Mouse (Mus musculus) kidney, postnatal 0 days (tissue): ENCODE results near the gene Ache. TPM values are rescaled to one million over a fixed set of nuclear protein-coding genes. Genes with fewer than 3 reads are reported as not detected.

Experiments
- ATAC-seq: fragments of 200-750 bp; cut with Nextera tagmentation; replicated peaks from 2 replicates; pipeline ENCODE4 v1.8.0; 2017; ENCODE audit warnings: low read depth, moderate number of reproducible peaks, moderate TSS enrichment, moderate library complexity; ENCODE audit not compliant: low FRiP score
- DNase-seq: peaks from one replicate; pipeline ENCODE4 v3.0.0-alpha.2; 2016; ENCODE audit warnings: low spot score
- H3K27ac ChIP-seq: fragments of 300-500 bp; sonication (generic); 2 replicates; pipeline ENCODE4 v1.5.1; 2014; ENCODE audit warnings: mild to moderate bottlenecking
- H3K27me3 ChIP-seq: fragments of 300-500 bp; sonication (generic); 2 replicates; pipeline ENCODE4 v1.6.1; 2014; ENCODE audit warnings: low read length, mixed read lengths; ENCODE audit not compliant: insufficient read depth
- H3K36me3 ChIP-seq: fragments of 300-500 bp; sonication (generic); 2 replicates; pipeline ENCODE4 v1.6.1; 2014; ENCODE audit warnings: low read length, mixed read lengths; ENCODE audit not compliant: insufficient read depth
- H3K4me1 ChIP-seq: fragments of 300-500 bp; sonication (generic); replicated peaks from 2 replicates; pipeline ENCODE4 v1.6.1; 2014; ENCODE audit warnings: antibody characterized with exemption, low read length, mixed read lengths; ENCODE audit not compliant: insufficient read depth
- H3K4me2 ChIP-seq: fragments of 300-500 bp; sonication (generic); 2 replicates; pipeline ENCODE4 v1.6.1; 2014; ENCODE audit warnings: mild to moderate bottlenecking, low read length, moderate library complexity, mixed read lengths
- H3K4me3 ChIP-seq: fragments of 300-500 bp; sonication (generic); replicated peaks from 2 replicates; pipeline ENCODE4 v1.5.1; 2014; ENCODE audit warnings: low read depth, low read length
- H3K9ac ChIP-seq: fragments of 300-500 bp; sonication (generic); 2 replicates; pipeline ENCODE4 v1.6.1; 2014; ENCODE audit warnings: low read depth, low read length
- H3K9me3 ChIP-seq: fragments of 300-500 bp; sonication (generic); replicated peaks from 2 replicates; pipeline ENCODE4 v1.6.1; 2016; ENCODE audit warnings: low read length, inconsistent platforms, mixed read lengths
- CTCF ChIP-seq: IDR thresholded peaks from 2 replicates; pipeline ENCODE4 v1.5.1; 2016; ENCODE audit warnings: antibody characterized with exemption, low read depth, mild to moderate bottlenecking, moderate library complexity
- WGBS: fragments of 180-500 bp; shearing (Covaris S2); extraction: QIAGEN DNeasy Blood & Tissue Kit; methylation state at CpG from one replicate; pipeline ENCODE4 v1.1.7; 2014; 5-methylcytosine and 5-hydroxymethylcytosine counted together
- polyA plus RNA-seq: library from polyadenylated mRNA; unstranded; fragments of >200 nt; fragmentation: Nextera tagmentation; extraction: Ambion mirVana; gene quantifications from 2 replicates; pipeline ENCODE4 v1.2.1, GENCODE M21; 2015

The Ache gene
- polyA plus RNA-seq, 1 experiment from 2014 or later, result 6.5 TPM

- Histone ChIP-seq H3K4me2 (no peak overlapping the region), H3K36me3 (peaks cover 57% of the 10 kb centered on the region), H3K9ac (no peak overlapping the region), H3K27ac (no peak overlapping the region), H3K27me3 (no peaks in the 10 kb centered on the region), H3K4me3 (no peak overlapping the region), H3K9me3 (no peaks in the 10 kb centered on the region), H3K4me1 (peaks cover 6% of the 10 kb centered on the region)
- no peak for TF ChIP-seq CTCF
- 88% methylated on average over 15 of the region's 15 CpGs for WGBS
- no peak for DNase-seq
- no peak for ATAC-seq
Observed at GRCm38 (mm10) chr5:137295712-137296111, 8.4 kb downstream of the Ache start.

- TF ChIP-seq CTCF, result no peak
- 89% methylated on average over 14 of the region's 14 CpGs for WGBS
- H3K36me3 ChIP-seq, result peaks cover 70% of the 10 kb centered on the region
- H3K4me1 ChIP-seq, result peaks cover 6% of the 10 kb centered on the region
- H3K9me3 ChIP-seq, result no peaks in the 10 kb centered on the region
- no peak overlapping the region for H3K4me2 ChIP-seq
- H3K27me3 ChIP-seq, result no peaks in the 10 kb centered on the region
- no peak for DNase-seq
- no peak overlapping the region for H3K4me3 ChIP-seq
- no peak overlapping the region for H3K9ac ChIP-seq
- no peak for ATAC-seq
- H3K27ac ChIP-seq, result no peak overlapping the region
Observed at GRCm38 (mm10) chr5:137297126-137297525, 9.8 kb downstream of the Ache start.

- no peak overlapping the region for H3K27ac ChIP-seq
- no peaks in the 10 kb centered on the region for H3K27me3 ChIP-seq
- H3K4me3 ChIP-seq, result no peak overlapping the region
- no peak overlapping the region for H3K9ac ChIP-seq
- no peaks in the 10 kb centered on the region for H3K9me3 ChIP-seq
- no peak overlapping the region for H3K4me2 ChIP-seq
- H3K4me1 ChIP-seq, result peaks cover 6% of the 10 kb centered on the region
- DNase-seq (no peak), ATAC-seq (no peak)
- TF ChIP-seq CTCF, result no peak
- WGBS, result 82% methylated on average over 7 of the region's 7 CpGs
- peaks cover 91% of the 10 kb centered on the region for H3K36me3 ChIP-seq
Observed at GRCm38 (mm10) chr5:137299240-137299639, 11.9 kb downstream of the Ache start.

DNA sequence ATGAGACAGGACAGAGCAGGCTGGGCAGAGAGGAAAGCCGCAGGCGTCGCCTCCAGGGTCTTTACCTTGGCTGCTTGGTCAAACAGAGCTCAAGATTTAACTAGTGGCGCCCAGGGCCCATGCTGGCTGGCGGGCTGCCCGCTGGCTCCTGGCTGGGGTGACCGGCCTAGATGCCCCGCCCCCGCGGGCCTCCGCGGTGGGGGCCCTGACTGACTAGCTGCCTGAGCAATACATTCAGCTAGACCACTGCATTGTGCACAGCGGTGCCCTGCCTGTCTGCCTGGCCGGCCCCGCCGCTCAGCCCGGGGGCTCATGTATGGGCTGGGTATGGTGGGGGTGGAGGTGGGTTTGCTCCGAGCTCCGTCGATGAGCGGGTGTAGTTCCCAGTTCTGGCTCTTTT, 13.9 kb downstream of the Ache start:
- H3K27ac ChIP-seq, result no peak overlapping the region
- peaks cover 18% of the 10 kb centered on the region for H3K4me1 ChIP-seq
- peaks cover 79% of the 10 kb centered on the region for H3K36me3 ChIP-seq
- H3K9me3 ChIP-seq, result no peaks in the 10 kb centered on the region
- no peak for TF ChIP-seq CTCF
- H3K4me3 ChIP-seq, result no peak overlapping the region
- DNase-seq (no peak), ATAC-seq (peak; percentile 58)
- 76% methylated on average over 21 of the region's 21 CpGs for WGBS
- H3K4me2 ChIP-seq, result no peak overlapping the region
- H3K27me3 ChIP-seq, result no peaks in the 10 kb centered on the region
- no peak overlapping the region for H3K9ac ChIP-seq

DNA sequence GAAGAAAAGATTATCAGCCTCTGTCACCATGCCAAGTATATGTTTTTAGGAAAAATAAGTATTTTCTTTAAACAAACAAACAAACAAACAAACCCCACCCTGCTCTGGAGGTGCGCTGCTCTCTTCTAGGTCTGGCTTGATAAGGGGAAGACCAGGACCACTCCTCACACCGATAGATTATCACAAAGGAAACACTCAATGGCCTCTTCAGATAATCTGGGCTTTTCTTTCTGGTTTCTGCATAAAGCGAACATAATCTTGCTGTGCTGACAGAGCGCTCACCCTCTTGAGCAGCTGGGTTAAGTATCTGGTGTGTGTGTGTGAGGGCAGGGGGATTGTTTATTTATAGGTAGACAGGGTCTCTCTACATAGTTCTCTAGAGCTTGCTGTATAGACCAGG, 16.3 kb downstream of the Ache start:
- peaks cover 57% of the 10 kb centered on the region for H3K36me3 ChIP-seq
- no peak overlapping the region for H3K9ac ChIP-seq
- WGBS, result 89% methylated on average over 4 of the region's 4 CpGs
- H3K9me3 ChIP-seq, result no peaks in the 10 kb centered on the region
- H3K27me3 ChIP-seq, result no peaks in the 10 kb centered on the region
- peaks cover 20% of the 10 kb centered on the region for H3K4me1 ChIP-seq
- no peak overlapping the region for H3K4me3 ChIP-seq
- no peak for DNase-seq
- no peak for TF ChIP-seq CTCF
- no peak overlapping the region for H3K27ac ChIP-seq
- no peak overlapping the region for H3K4me2 ChIP-seq
- no peak for ATAC-seq

DNA sequence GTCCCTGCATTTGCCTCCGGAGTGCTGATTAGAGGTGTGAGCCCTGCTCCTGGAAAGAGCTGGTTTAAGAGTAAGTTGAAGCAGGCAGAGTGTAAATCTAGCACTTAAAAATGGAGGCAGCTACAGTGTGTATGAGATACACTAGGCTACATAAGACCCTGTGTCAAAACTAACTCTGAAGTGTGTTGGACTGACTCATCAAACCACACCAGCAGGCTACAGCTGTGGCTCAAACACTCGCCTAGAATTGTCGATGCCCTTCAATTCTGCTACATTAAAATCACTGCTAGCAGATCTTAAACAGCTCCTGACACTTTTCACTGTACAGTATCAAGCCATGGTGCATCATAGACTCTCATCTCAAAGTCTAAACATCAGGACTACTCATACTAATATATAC, 16.8 kb downstream of the Ache start:
- H3K36me3 ChIP-seq, result peaks cover 57% of the 10 kb centered on the region
- H3K27me3 ChIP-seq, result no peaks in the 10 kb centered on the region
- no peak for DNase-seq
- WGBS, result 76% methylated on average over 3 of the region's 3 CpGs
- H3K4me1 ChIP-seq, result peaks cover 20% of the 10 kb centered on the region
- no peak overlapping the region for H3K27ac ChIP-seq
- TF ChIP-seq CTCF, result no peak
- no peak overlapping the region for H3K4me3 ChIP-seq
- no peaks in the 10 kb centered on the region for H3K9me3 ChIP-seq
- no peak for ATAC-seq
- H3K9ac ChIP-seq, result no peak overlapping the region
- no peak overlapping the region for H3K4me2 ChIP-seq

DNA sequence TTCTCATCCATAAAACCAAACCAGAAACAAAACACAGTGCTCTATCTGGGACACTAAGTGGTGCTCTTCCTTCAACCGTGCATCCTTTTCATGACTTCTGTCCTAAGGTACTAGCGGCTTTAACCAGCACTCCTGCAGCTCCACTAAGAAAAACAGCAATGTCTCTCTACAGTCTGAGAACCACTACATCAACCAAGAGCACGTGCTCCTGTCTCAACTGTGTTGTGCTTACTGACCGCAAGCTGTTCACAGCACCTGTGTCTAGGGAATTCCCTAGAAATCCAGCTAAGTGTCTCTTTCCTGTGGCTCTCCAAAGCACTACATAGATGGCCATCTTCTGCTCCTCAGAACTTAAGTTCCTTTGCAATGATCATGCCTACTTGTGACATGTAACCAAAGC, 17.5 kb downstream of the Ache start:
- H3K4me3 ChIP-seq, result no peak overlapping the region
- H3K4me2 ChIP-seq, result no peak overlapping the region
- H3K9me3 ChIP-seq, result no peaks in the 10 kb centered on the region
- ATAC-seq, result no peak
- DNase-seq, result no peak
- peaks cover 56% of the 10 kb centered on the region for H3K36me3 ChIP-seq
- H3K4me1 ChIP-seq, result peaks cover 20% of the 10 kb centered on the region
- 47% methylated on average over 4 of the region's 4 CpGs for WGBS
- no peak overlapping the region for H3K27ac ChIP-seq
- no peak for TF ChIP-seq CTCF
- H3K27me3 ChIP-seq, result no peaks in the 10 kb centered on the region
- 0 out of 2 replicates have a peak overlapping the region, but pooled peaks have one; percentile 13 for H3K9ac ChIP-seq
